Mouse (Mus musculus) spleen, adult 10 weeks (tissue): ENCODE data around the gene Olfr1294. TPM values are rescaled to one million over a fixed set of nuclear protein-coding genes. Genes with fewer than 3 reads are reported as not detected.

Source experiments
- polyA plus RNA-seq: library from polyadenylated mRNA; stranded (reverse); fragments of 350-450 nt; fragmentation: Illumina TruSeq; extraction: RNeasy Lipid Tissue Mini Kit (QIAGEN cat#74804); gene quantifications from one replicate; pipeline ENCODE4 v1.2.3, GENCODE M21; 2015; ENCODE audit warnings: low replicate concordance; ENCODE audit not compliant: insufficient read depth

Olfr1294 gene
- not detected for polyA plus RNA-seq

DNA sequence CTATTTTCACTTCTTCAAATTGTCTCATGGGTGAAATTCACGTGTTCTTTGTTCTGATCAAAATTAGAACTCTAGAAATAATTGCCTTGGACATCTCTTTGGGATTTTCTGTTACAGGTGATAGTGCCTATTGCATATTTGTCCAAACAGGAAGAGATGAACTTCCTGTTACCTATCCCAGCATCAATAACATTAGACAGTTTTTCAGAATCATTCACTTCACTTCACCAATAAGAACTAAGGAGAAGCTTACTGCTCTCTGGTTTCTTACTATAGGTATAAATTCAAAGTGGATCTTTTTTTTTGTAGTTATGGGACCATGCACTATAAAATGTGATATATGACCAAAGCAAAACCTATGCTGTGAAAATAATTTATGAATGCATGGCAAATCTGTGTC lies at the start of gene Olfr1294:
TSS of gene Olfr1294 (minus strand) at position 101 of the 400 bp plus-strand sequence.

DNA sequence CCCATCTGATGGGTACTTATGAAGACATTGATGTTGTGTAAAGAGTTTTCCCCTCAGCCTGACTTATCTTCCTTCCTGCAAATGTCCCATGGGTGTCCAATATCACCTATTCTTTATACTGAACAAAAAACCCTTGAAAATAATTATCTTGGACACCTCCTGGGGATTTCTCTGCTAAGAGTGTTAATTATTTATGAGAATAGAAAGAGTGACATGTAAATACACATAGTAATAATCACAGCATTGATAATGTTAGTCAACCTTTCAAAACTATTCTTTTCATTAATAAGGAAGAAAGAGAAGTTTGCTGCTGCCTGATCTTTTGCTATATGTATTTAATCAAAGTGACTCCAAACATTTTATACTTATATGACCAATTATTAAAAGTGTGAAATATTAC lies 29.5 kb upstream of the Olfr1294 start, which contains the start of gene Olfr1295:
TSS of gene Olfr1295 (minus strand) at position 101 of the 400 bp plus-strand sequence.

DNA sequence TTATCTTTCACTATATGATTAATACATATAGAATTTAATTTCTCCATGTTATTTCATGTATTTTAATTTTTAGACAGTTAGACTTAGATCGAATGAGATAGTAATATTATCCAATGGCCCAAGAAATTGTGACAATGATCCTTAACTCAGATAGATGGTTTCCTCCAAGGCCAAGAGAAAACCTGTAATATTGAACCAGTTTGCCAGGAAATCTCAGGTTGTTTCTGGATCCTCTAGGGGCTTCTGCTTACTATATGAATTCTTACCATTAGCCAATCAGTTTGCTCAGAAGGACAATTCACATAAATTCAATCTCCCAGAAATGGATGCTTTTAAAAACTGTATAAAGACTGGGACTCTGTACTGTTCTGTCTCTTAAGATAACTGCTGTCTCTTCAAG lies 15.2 kb downstream of the Olfr1294 start, which contains the start of gene Olfr1293-ps:
TSS of gene Olfr1293-ps (plus strand) at position 301 of the 400 bp plus-strand sequence.

DNA sequence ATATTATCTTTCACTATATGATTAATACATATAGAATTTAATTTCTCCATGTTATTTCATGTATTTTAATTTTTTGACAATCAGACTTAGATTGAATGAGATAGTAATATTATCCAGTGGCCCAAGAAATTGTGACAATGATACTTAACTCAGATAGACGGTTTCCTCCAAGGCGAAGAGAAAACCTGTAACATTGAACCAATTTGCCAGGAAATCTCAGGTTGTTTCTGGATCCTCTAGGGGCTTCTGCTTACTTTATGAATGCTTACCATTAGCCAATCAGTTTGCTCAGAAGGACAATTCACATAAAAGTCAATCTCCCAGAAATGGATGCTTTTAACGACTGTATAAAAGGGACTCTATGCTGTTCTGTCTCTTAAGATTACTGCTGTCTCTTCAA lies 43.2 kb downstream of the Olfr1294 start, which contains the start of gene Olfr1291-ps1:
TSS of gene Olfr1291-ps1 (plus strand) at position 301 of the 400 bp plus-strand sequence.

DNA sequence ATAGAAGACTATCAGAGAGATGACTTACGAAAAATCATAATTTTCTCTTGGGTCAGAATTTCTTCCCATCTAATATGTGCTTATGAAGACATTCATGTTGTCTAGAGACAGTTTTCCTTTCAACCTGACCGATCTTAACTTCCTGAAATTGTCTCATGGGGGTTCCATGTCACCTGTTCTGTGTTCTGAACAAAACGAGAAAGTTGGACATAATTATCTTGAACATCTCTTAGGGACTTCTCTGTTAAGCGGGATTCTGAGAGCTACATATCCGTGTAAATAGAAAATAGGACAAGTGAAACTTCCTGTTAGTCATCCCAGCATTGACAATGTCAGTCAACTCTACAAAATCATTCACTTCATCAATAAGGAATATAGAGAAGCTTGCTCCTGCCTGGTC lies 46.4 kb downstream of the Olfr1294 start, which contains the start of gene Olfr1290:
TSS of gene Olfr1290 (minus strand) at position 101 of the 400 bp plus-strand sequence.

Other genes starting within 250 kb of the Olfr1294 start
- not detected for gene Olfr1279, start 239.7 kb downstream of the Olfr1294 start, polyA plus RNA-seq
- not detected for gene Olfr1280, start 226.3 kb downstream of the Olfr1294 start, polyA plus RNA-seq
- gene Olfr1281, start 213.8 kb downstream of the Olfr1294 start, polyA plus RNA-seq, result not detected
- gene Olfr1282, start 204.2 kb downstream of the Olfr1294 start, polyA plus RNA-seq, result not detected
- not detected for gene Olfr1283, start 173.5 kb downstream of the Olfr1294 start, polyA plus RNA-seq
- gene Olfr1284, start 164.8 kb downstream of the Olfr1294 start, polyA plus RNA-seq, result not detected
- gene Olfr1286, start 117.2 kb downstream of the Olfr1294 start, polyA plus RNA-seq, result not detected
- gene Olfr1287, start 91.1 kb downstream of the Olfr1294 start, polyA plus RNA-seq, result not detected
- gene Olfr1288, start 66.2 kb downstream of the Olfr1294 start, polyA plus RNA-seq, result not detected
- not detected for gene Olfr1289, start 59.5 kb downstream of the Olfr1294 start, polyA plus RNA-seq
- gene Olfr1290, start 46.5 kb downstream of the Olfr1294 start, polyA plus RNA-seq, result not detected
- gene Olfr1291-ps1, start 43.1 kb downstream of the Olfr1294 start, polyA plus RNA-seq, result not detected
- not detected for gene Olfr1293-ps, start 15.1 kb downstream of the Olfr1294 start, polyA plus RNA-seq
- not detected for gene Olfr1295, start 29.4 kb upstream of the Olfr1294 start, polyA plus RNA-seq
- not detected for gene Olfr1297, start 86.2 kb upstream of the Olfr1294 start, polyA plus RNA-seq
- gene Olfr1298, start 108.9 kb upstream of the Olfr1294 start, polyA plus RNA-seq, result not detected
- not detected for gene Olfr1299, start 121.1 kb upstream of the Olfr1294 start, polyA plus RNA-seq
- not detected for gene Olfr1301, start 210.7 kb upstream of the Olfr1294 start, polyA plus RNA-seq
- gene Olfr1302, start 237.1 kb upstream of the Olfr1294 start, polyA plus RNA-seq, result not detected